Mouse (Mus musculus): ENCODE measurements around the gene Dscaml1.
A peak's percentile ranks its signal among the peaks of the same experiment; 100 is the strongest.
"Not testable (repeated sequence)": the region's sequence is repeated elsewhere in the genome, so short reads cannot be mapped to it uniquely, and the experiment has no call there.

The Dscaml1 gene

GRCm38 (mm10) chr9:45704441-45704840 lies 278.0 kb downstream of the Dscaml1 start:
- no peak for DNase-seq

GRCm38 (mm10) chr9:45710300-45710699 lies 283.9 kb downstream of the Dscaml1 start:
- DNase-seq, result no peak

- no peak for DNase-seq
These were observed 289.0 kb downstream of the Dscaml1 start for GRCm38 (mm10) chr9:45715387-45715786.

- DNase-seq, result no peak
These were observed 293.6 kb downstream of the Dscaml1 start for GRCm38 (mm10) chr9:45719997-45720396.

GRCm38 (mm10) chr9:45731851-45732250 lies 305.4 kb downstream of the Dscaml1 start:
- no peak for DNase-seq

GRCm38 (mm10) chr9:45733246-45733645 lies 306.8 kb downstream of the Dscaml1 start:
- DNase-seq, result no peak

GRCm38 (mm10) chr9:45739001-45739701 lies 312.7 kb downstream of the Dscaml1 start:
- no peak for DNase-seq

- DNase-seq, result no peak
These were observed 313.5 kb downstream of the Dscaml1 start for GRCm38 (mm10) chr9:45739702-45740583.

- DNase-seq, result no peak
These were observed 314.2 kb downstream of the Dscaml1 start for GRCm38 (mm10) chr9:45740584-45740980.

GRCm38 (mm10) chr9:45745451-45745850 lies 319.0 kb downstream of the Dscaml1 start:
- no peak for DNase-seq

GRCm38 (mm10) chr9:45749917-45750316 lies 323.5 kb downstream of the Dscaml1 start:
- DNase-seq, result no peak

- DNase-seq, result peak; percentile 84
These were observed 328.1 kb downstream of the Dscaml1 start for GRCm38 (mm10) chr9:45754452-45755091.

- no peak for DNase-seq
These were observed 339.8 kb downstream of the Dscaml1 start for GRCm38 (mm10) chr9:45766195-45766594.

GRCm38 (mm10) chr9:45767155-45767554 lies 340.7 kb downstream of the Dscaml1 start:
- no peak for DNase-seq

- DNase-seq, result no peak
These were observed 342.0 kb downstream of the Dscaml1 start for GRCm38 (mm10) chr9:45768421-45768820.

- DNase-seq, result no peak
These were observed 343.2 kb downstream of the Dscaml1 start for GRCm38 (mm10) chr9:45769596-45769995.

- no peak for DNase-seq
These were observed 347.7 kb downstream of the Dscaml1 start for GRCm38 (mm10) chr9:45774088-45774487.

- DNase-seq, result not testable (repeated sequence)
These were observed 349.7 kb downstream of the Dscaml1 start for GRCm38 (mm10) chr9:45776176-45776575.

GRCm38 (mm10) chr9:45779201-45779600 lies 352.8 kb downstream of the Dscaml1 start:
- DNase-seq, result no peak

GRCm38 (mm10) chr9:45783249-45784069 lies 357.0 kb downstream of the Dscaml1 start:
- no peak for DNase-seq

- DNase-seq, result no peak
These were observed 360.6 kb downstream of the Dscaml1 start for GRCm38 (mm10) chr9:45787071-45787470.

GRCm38 (mm10) chr9:45787547-45787946 lies 361.1 kb downstream of the Dscaml1 start:
- DNase-seq, result no peak

GRCm38 (mm10) chr9:45788405-45788804 lies 362.0 kb downstream of the Dscaml1 start:
- no peak for DNase-seq

Data from right cerebral cortex, postnatal 14 days (tissue).